Mouse (Mus musculus) ZHBTc4 (cell line): Measurements from ENCODE around the gene Ache.

Experiments
- DNase-seq: peaks from one replicate; pipeline ENCODE4 v3.0.0-alpha.2; 2011; ENCODE audit warnings: low read depth, low spot score

Ache gene

DNA sequence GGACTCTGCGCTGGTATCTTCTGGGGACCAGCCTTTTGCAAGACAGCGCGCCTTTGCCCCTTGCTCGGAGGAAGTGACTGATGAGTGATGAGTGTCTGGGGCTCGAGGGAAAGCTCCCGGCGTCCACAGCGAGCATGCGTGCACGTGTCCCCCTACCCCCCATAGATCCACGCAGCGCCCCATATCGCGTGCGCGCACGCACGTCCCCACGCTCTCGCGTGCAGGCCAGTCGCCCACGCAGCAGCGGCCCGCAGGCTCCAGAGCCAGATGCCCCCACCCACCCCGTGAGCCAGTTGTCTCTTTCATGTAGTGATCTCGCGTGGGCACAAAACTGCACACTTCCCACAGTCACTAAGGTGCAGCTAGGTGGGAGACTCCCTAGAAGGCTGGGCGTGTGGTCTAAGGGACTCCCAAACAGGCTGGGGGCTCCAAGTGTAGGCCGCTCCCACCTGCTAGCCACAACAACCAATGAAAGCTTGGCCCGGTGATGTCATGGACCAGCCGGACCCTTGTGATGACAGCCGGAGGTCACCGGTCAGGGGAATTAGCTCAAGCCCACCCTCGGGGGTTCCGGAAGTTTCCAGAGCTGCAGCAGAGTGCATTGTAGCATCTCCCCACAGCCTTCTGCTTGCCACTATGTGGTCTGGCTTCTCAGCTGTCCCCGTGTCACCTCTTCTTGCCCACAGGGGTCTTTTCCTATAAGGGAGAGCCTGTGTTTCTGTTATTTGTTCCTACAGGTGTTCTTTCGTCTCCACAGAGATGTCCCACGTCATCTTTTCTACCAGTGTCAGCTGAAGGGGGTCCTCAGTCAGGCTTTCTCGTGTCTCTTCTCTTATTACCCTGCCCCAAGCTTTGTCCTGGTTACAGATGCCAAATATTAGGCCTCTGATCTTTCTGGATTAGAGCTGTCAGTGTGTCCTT is at the start of gene Ache:
TSS of gene Ache (plus strand) at position 488 of the 921 bp plus-strand sequence.
- no peak for DNase-seq

DNA sequence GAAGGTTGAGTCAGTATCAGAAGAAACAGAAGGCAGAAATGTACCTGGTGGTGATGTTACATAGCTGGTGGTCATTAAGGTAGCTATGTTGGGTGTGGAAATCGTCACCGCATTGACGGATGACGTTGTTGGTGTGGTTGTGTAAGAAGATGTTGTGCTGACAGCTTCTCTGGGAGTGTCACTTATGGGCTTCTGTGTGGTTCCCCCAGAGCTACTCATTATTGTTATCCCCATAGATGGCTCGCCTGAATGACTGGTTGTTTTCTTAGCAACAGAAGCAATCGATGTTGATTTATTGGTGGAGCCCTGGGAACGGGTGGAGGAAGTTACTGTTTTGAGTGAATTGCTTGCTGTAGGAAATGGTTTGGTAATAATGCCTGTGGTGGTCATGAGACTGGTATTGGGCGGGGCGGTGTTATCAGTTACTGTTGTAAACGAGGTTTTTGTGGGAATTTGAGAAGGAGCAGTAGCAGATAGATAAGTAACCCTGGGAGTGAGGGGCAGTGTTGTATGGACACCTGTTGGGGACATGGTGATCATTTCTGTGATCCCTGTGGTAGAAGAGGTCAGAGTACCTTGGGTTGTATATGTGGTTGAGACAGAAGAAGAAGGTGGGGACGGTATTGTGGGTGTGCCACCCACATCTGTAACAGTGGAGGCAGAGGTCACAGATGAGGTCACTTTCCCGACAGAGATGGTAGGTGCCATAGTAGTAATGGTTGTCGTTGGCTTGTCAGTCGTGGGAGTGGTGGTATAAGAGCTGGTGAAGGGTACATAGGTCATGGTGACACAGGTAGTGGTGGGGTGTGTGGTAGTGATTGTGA is 23.2 kb upstream of the Ache start:
- DNase-seq = no peak

DNA sequence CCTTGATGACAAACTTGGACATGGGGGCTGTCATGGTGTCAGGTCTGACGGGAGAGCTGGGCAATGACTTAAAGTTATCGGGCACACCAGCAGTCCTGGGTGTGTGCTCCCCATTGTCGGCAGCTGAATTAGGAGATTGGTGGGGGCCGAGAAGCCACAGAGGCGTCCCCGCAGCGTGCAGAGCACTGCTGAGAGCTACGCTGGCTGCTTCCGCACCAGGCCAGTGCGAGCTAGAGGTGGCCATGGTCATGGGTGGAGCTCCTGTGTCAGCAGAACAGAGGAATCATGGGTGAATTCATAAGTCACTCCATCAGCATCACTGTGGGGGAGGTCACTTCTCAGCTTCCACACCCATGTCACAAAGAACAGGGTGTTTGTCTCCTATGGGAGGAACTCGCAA is 22.5 kb upstream of the Ache start:
- no peak for DNase-seq

DNA sequence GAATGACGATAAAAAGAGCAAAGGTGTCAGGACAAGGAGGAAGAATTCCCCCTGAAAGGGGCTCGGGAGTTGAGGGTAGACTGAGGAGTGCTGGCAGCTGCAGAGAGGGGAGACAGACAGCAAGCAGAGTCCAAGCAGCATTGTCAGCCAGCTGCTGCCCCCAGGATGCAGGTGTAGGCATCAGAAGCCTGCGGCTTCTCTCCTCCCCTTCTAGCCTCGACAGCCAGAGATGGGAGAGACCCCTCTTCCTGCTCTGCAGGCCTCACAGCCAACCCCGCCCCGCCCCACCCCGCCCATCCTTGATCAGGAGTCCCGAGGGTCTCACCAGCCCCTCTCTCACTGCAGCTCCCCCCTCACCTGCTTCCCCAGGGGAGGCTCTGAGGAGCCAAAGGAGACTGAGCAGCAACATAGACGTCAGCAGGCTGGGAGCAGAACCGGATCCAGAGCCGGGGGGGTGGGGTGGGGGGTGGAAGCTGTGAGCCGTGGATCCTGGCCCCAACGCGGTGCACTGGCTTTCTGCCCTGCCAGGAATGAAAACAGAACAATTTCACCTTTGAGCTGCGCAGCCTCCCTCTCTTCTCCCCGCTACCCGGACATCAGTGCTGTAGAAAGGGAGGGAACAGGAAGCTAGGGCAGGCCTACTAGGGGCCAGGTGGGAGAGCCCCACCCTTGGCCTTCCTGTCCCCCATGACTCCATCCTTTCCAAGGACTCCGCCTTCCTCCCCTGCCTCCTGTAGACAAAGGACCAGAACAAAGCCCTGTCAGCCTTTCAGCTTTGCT is 19.0 kb upstream of the Ache start:
- DNase-seq = no peak

DNA sequence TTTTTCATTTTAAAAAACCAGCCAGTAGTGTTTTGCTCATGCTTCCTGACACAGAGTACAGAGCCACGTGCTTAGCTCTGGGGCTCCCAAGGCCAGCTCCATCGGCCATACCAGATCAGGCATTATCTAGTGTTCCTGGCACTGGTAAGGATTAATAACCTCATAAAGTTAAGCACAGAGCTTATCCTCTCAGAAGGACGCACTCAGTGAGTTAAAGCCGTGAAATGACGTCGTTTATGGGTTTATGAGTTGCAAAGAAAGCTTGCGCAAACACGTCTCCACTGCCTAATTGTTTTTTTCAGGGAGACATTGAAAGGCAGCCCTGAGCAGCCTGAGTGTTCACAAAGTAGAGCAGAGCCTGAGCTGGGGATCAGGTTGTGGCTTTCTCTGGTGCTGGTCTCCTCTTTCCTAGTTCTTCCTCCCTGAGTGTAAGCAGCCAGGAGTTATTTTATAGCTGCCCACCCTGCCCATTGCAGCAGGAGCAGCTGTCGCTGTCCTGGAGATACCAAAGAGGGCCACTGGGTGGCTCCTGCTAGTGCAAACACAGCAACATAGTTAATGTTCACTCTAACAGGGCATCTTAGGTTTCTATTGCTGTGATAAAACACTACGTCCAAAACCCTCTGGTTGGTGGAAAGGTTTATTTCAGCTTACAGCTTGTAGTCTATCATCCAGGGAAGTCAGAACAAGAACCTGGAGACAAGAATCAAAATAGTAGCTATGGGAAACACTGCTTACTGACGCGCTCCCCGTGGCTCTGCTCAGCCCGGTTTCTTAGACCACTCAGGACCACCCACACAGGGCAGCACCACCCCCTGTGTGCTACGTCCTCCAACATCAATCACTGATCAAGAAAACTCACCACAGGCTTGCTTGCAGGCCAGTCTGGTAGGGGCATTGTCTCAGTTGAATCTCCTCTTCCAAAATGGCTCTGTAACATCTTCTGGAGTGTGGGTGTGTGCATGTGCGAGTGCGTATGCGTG is 9.7 kb upstream of the Ache start:
- peak; percentile 44 for DNase-seq

DNA sequence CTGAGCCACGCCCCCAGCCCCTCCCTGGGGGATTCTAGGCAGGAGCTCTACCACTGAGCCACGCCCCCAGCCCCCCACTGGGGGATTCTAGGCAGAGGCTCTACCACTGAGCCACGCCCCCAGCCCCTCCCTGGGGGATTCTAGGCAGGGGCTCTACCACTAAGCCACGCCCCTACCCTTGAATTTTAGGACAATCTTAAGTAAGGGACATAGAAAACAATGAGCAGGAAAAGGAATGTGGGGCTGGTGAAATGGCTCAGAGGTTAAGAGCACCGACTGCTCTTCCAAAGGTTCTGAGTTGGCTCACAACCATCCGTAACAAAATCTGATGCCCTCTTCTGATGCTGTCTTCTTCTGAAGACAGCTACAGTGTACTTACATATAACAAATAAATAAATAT is 2.9 kb upstream of the Ache start:
- peak; percentile 79 for DNase-seq

DNA sequence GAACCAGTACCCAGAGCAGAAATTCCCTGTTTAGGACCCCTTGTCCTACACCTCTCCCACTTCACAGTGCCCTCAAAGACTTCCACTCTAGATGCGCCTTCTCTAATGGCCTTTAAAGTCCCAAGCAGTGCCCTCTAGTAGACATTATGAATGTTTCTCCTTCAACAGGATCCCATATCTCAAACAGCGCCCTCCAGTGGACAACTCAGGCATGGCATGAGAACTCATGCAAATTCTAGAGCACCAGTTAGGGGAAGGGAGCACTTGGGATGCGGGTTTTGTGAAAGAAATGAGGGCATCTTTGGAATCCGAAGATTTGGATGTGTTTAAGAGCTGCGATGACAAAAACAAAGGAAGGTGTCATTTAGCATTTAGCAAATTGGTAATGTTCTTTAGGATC is 2.3 kb upstream of the Ache start:
- DNase-seq = peak; percentile 86

DNA sequence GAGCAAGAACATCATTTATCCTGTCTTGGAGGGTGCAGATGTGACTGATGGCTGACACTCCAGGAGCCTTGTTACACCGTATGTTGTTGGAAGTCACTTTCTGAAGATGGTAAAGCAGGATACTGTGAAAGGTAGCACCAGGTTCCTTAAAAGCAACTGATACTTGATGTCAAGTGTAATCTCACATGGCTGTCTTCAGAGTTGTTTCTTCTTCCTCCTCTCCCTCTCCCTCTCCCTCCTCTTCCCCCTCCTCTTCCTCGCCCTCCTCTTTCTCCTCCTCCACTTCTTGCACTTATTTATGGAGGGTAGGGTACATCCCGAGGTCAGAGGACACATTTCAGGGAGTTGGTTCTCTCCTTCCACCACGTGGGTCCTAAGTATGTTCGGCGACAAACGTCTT is 1.3 kb upstream of the Ache start:
- no peak for DNase-seq

DNA sequence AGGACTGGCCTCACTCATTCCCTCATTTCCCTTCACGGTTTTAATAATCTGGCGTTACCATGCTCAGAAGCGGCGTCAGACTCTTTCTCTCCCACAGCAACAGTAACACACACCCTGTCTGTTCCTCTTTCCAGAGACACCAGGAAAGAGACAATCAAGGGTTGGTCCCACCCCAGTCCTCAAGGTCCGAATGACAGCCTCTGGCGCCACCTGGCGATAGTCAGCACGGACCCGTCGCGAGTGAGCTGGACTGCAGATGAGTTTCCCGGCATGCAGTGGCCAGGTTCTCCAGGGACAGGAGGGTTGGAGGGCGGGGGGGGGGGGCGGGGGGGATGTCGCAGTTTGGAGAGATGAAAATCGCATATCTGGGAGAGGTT is 676 bp upstream of the Ache start:
- peak; percentile 92 for DNase-seq

DNA sequence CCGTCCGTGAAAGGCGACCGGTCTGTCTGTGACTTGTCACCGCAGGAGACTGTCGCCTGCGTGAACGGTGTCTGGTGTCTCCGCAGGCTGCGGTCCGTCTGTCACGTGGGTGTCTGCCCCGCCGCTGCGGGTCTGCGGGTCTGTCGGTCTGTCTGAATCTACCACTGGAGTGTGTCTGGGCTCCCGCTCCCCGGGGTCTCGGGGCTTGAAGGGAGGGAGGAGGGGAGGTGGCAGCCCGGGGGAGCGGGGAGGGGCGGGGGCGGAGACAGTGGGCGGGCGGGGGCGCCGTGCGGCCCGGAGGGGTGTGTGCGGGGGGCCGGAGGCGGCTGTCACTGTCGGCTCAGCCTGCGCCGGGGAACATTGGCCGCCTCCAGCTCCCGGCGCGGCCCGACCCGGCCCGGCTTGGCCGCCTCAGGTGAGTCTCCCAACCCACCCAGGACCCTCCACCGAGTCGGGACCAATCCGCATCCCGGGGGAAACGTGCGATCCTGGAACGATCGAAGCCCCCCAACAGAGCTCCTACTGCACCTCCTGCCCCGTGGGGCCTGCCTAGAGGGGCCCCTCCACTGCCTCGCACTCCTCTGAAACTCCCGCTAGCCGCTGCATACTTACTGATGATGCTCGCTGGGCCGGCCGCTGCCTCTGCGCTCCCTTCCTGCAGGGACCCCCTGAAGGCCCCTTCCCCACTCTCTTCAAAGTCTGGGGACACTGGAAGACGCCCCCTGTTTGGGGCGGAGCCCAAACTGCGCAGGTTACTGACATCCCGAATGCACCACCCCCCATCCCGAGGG is 829 bp downstream of the Ache start:
- DNase-seq = no peak

DNA sequence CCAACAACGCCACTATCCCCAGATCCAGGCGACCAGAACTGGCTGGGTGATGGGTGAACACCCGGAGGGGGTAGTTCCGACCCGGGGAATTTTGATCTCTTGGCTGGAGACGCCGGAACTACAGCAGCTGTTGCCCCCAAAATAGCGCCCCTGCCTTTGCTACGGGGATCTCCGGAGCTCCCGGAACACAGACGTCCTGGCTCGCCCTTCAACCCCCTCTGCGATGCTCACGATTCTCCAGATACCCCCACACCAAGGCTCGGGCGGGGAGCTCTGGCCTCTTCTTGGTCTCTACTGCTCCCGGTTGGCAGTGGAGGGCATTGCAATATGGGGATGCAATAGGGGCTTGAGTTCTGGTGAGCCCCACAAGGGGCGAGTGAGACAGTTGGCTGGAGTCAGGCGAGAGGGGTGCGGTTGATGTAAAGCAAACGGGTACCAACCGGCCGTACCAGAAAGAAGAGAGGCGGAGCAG is 1.7 kb downstream of the Ache start:
- peak; percentile 66 for DNase-seq

DNA sequence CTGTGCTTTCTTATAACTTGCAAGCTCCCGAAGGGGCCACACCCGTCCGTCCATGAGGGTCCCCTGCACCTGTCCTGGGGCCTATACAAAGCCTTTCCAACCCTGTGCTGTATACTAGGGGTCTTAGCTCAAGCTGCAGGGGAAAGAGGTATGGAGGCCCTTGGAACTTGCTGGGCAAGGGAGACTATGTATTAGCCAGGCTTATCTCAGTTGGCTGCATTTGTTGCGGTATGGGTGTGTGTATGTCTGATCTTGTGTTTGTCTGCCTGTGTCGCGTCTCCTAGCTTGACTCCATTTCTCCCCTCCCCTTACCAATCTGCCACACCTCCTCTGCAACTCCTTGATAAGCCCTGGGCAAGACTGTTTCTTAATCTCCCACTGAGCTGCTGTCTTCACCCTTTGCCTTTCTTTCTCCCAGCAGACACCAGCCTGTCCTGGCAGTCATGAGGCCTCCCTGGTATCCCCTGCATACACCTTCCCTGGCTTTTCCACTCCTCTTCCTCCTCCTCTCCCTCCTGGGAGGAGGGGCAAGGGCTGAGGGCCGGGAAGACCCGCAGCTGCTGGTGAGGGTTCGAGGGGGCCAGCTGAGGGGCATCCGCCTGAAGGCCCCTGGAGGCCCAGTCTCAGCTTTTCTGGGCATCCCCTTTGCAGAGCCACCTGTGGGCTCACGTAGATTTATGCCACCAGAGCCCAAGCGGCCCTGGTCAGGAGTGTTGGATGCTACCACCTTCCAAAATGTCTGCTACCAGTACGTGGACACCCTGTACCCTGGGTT is 2.5 kb downstream of the Ache start:
- no peak for DNase-seq

DNA sequence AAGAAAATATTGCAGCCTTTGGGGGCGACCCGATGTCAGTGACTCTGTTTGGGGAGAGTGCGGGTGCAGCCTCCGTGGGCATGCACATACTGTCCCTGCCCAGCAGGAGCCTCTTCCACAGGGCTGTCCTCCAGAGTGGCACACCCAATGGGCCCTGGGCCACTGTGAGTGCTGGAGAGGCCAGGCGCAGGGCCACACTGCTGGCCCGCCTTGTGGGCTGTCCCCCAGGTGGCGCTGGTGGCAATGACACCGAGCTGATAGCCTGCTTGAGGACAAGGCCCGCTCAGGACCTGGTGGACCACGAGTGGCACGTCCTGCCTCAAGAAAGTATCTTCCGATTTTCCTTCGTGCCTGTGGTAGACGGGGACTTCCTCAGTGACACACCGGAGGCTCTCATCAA is 3.4 kb downstream of the Ache start:
- no peak for DNase-seq

DNA sequence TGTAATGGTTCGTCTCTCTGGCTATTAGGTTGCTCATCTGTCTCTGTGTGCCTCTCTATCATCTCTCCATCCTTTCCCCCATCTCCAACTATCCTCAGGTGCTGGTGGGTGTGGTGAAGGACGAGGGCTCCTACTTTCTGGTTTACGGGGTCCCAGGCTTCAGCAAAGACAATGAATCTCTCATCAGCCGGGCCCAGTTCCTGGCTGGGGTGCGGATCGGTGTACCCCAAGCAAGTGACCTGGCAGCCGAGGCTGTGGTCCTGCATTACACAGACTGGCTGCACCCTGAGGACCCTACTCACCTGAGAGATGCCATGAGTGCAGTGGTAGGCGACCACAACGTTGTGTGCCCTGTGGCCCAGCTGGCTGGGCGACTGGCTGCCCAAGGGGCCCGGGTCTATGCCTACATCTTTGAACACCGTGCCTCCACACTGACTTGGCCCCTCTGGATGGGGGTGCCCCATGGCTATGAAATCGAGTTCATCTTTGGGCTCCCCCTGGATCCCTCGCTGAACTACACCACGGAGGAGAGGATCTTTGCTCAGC is 4.1 kb downstream of the Ache start:
- DNase-seq = no peak

DNA sequence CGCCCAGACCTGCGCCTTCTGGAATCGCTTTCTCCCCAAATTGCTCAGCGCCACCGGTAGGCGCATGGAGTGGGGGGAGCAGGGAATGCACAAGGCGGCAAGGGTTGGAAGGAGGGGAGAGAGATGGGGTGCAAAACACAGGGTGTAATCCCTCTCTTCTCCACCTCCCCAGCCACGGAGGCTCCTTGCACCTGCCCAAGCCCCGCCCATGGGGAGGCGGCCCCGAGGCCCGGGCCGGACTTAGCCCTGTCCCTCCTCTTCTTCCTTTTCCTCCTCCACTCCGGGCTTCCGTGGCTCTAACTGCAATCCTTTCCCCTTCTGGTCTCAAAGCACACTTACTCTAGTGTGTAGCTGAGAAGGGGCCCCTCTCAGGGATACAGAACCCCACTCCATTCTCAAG is 6.0 kb downstream of the Ache start:
- peak; percentile 78 for DNase-seq

DNA sequence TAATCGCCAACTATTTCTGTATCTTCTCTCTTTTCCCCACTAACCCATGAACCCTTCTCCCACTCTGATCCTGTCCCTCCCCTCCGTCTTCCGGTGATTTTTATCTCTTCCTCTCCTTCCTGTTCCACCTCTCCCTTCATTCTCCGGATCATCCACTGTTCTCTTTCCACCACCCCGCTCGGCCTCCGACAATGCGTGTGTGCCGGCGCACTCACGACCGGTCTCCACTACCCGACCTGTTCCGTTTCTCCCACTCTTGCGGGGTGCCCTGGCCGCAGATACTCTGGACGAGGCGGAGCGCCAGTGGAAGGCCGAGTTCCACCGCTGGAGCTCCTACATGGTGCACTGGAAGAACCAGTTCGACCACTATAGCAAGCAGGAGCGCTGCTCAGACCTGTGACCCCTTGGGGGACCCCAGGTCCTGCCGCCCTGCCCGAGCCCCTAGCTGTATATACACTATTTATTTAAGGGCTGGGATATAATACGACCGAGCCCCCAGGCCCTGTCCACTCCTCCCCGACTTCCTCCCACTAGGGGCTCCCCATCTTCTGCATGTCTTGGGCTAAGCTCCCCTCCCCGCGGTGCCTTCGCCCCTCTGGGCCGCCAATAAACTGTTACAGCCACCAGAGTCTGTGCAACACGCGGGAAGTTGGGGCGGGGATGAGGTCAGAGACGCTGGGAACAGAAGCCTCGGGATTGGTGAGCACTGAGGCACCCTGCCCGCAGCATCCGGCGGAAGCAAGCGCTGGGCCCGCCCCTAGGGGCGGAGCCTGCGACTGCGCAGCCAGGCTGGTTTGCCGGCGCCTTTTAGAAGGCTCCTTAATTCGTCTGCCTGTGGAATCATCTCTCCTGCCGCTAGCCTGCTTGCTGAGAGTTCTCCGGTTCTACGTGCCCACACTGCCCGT is 6.8 kb downstream of the Ache start, which contains the start of gene Ufsp1:
TSS of gene Ufsp1 (plus strand) at position 791 of the 905 bp plus-strand sequence.
- peak; percentile 98 for DNase-seq

DNA sequence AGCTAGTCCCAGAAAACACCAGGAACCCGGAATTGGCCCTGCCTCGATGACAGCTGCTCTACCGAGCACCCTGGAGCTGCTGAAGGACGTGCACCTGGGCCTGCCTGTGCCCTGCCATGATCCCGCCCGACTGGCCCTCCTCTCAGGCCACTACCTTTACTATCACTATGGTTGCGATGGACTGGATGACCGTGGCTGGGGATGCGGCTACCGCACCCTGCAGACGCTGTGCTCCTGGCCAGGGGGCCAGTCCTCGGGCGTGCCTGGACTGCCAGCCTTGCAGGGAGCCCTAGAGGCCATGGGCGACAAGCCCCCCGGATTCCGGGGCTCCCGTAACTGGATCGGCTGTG is 7.4 kb downstream of the Ache start:
- DNase-seq = no peak

DNA sequence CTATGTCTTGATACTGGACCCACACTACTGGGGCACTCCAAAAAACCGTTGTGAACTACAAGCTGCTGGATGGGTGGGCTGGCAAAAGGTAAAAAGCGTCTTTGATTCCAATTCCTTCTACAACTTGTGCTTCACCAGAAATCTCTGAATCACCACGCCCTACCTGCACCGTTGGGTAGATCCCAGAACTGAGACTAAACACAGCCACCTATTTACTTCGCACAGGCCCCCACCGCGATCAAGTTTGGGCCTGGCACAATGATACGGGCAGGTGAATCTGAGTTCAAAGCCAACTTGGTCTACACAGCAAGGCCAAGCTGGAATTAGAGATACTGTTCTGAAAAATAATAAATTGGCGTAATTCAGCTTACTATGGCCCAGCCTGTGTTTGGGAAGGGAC is 8.0 kb downstream of the Ache start:
- DNase-seq = no peak
